Mouse (Mus musculus) liver, embryonic 12.5 days (tissue): ENCODE data around the gene Elmo1. TPM values are rescaled to one million over a fixed set of nuclear protein-coding genes. Genes with fewer than 3 reads are reported as not detected.

ENCODE experiments used
- ATAC-seq: fragments of 200-750 bp; cut with Nextera tagmentation; 2 replicates; pipeline ENCODE4 v1.8.0; 2017; ENCODE audit warnings: moderate number of reproducible peaks, mild to moderate bottlenecking, moderate library complexity
- H3K27ac ChIP-seq: fragments of 300-500 bp; sonication (generic); 2 replicates; pipeline ENCODE4 v1.5.1; 2016; ENCODE audit warnings: mild to moderate bottlenecking
- H3K27me3 ChIP-seq: fragments of 300-500 bp; sonication (generic); replicated peaks from 2 replicates; pipeline ENCODE4 v1.6.1; 2016; ENCODE audit warnings: mild to moderate bottlenecking, moderate library complexity
- H3K36me3 ChIP-seq: fragments of 300-500 bp; sonication (generic); 2 replicates; pipeline ENCODE4 v1.6.1; 2016; ENCODE audit warnings: mild to moderate bottlenecking, moderate library complexity
- H3K4me1 ChIP-seq: fragments of 300-500 bp; sonication (generic); 2 replicates; pipeline ENCODE4 v1.6.1; 2016
- H3K4me2 ChIP-seq: fragments of 300-500 bp; sonication (generic); 2 replicates; pipeline ENCODE4 v1.6.1; 2016; ENCODE audit warnings: mild to moderate bottlenecking, moderate library complexity
- H3K4me3 ChIP-seq: fragments of 300-500 bp; sonication (generic); 2 replicates; pipeline ENCODE4 v1.5.1; 2016; ENCODE audit warnings: mild to moderate bottlenecking, moderate library complexity
- H3K9ac ChIP-seq: fragments of 300-500 bp; sonication (generic); 2 replicates; pipeline ENCODE4 v1.6.1; 2016; ENCODE audit warnings: mild to moderate bottlenecking, moderate library complexity
- H3K9me3 ChIP-seq: fragments of 300-500 bp; sonication (generic); replicated peaks from 2 replicates; pipeline ENCODE4 v1.6.1; 2016; ENCODE audit warnings: mild to moderate bottlenecking, moderate library complexity
- WGBS: fragments of 180-500 bp; shearing (Covaris S2); methylation state at CpG from one replicate; pipeline ENCODE4 v1.1.7; 2016; ENCODE audit not compliant: insufficient replicate concordance; 5-methylcytosine and 5-hydroxymethylcytosine counted together
- polyA plus RNA-seq: library from polyadenylated mRNA; unstranded; fragments of >200 nt; fragmentation: Nextera tagmentation; extraction: Ambion mirVana; gene quantifications from 2 replicates; pipeline ENCODE4 v1.2.1, GENCODE M21; 2016

The Elmo1 gene
- polyA plus RNA-seq, 1 experiment from 2014 or later: 6.2 TPM

GRCm38 (mm10) chr13:20491666-20492065, 401.3 kb downstream of the Elmo1 start:
- H3K4me1 ChIP-seq: 0 out of 2 replicates have a peak, but pooled peaks cover 3% of the 10 kb centered on the region
- no peak for ATAC-seq
- 55% methylated on average over 3 of the region's 3 CpGs for WGBS

GRCm38 (mm10) chr13:20494047-20494739, 403.8 kb downstream of the Elmo1 start:
- no peaks in the 10 kb centered on the region for H3K36me3 ChIP-seq
- no peak overlapping the region for H3K27ac ChIP-seq
- no peaks in the 10 kb centered on the region for H3K27me3 ChIP-seq
- no peak overlapping the region for H3K4me2 ChIP-seq
- no peak overlapping the region for H3K4me3 ChIP-seq
- H3K4me1 ChIP-seq: 0 out of 2 replicates have a peak, but pooled peaks cover 3% of the 10 kb centered on the region
- 53% methylated on average over 6 of the region's 6 CpGs for WGBS
- H3K9ac ChIP-seq: no peak overlapping the region
- no peak for ATAC-seq
- no peaks in the 10 kb centered on the region for H3K9me3 ChIP-seq

More at GRCm38 (mm10) chr13:20491666-20492065, 401.3 kb downstream of the Elmo1 start:
- no peaks in the 10 kb centered on the region for H3K36me3 ChIP-seq
- H3K4me2 ChIP-seq: no peak overlapping the region
- no peaks in the 10 kb centered on the region for H3K27me3 ChIP-seq
- no peak overlapping the region for H3K27ac ChIP-seq
- no peak overlapping the region for H3K4me3 ChIP-seq
- H3K9ac ChIP-seq: no peak overlapping the region
- no peaks in the 10 kb centered on the region for H3K9me3 ChIP-seq

- Histone ChIP-seq H3K9me3 (no peaks in the 10 kb centered on the region), H3K4me3 (no peak overlapping the region), H3K4me1 (no peaks in the 10 kb centered on the region), H3K9ac (no peak overlapping the region), H3K36me3 (no peaks in the 10 kb centered on the region), H3K27me3 (no peaks in the 10 kb centered on the region), H3K27ac (no peak overlapping the region), H3K4me2 (no peak overlapping the region)
- no peak for ATAC-seq
These were observed 411.5 kb downstream of the Elmo1 start for GRCm38 (mm10) chr13:20501923-20502322.

GRCm38 (mm10) chr13:20503371-20503770, 413.0 kb downstream of the Elmo1 start:
- no peak overlapping the region for H3K4me2 ChIP-seq
- H3K4me3 ChIP-seq: no peak overlapping the region
- H3K4me1 ChIP-seq: no peaks in the 10 kb centered on the region
- no peaks in the 10 kb centered on the region for H3K27me3 ChIP-seq
- H3K27ac ChIP-seq: no peak overlapping the region
- H3K9me3 ChIP-seq: no peaks in the 10 kb centered on the region
- ATAC-seq: no peak
- 85% methylated on average over 3 of the region's 3 CpGs for WGBS
- no peaks in the 10 kb centered on the region for H3K36me3 ChIP-seq
- H3K9ac ChIP-seq: no peak overlapping the region

GRCm38 (mm10) chr13:20507381-20508129, 417.2 kb downstream of the Elmo1 start:
- no peaks in the 10 kb centered on the region for H3K36me3 ChIP-seq
- no peak overlapping the region for H3K4me2 ChIP-seq
- WGBS: 71% methylated on average over 10 of the region's 10 CpGs
- H3K27me3 ChIP-seq: no peaks in the 10 kb centered on the region
- no peaks in the 10 kb centered on the region for H3K9me3 ChIP-seq
- H3K4me1 ChIP-seq: no peaks in the 10 kb centered on the region
- no peak for ATAC-seq
- no peak overlapping the region for H3K27ac ChIP-seq
- H3K9ac ChIP-seq: no peak overlapping the region
- no peak overlapping the region for H3K4me3 ChIP-seq

GRCm38 (mm10) chr13:20511026-20511425, 420.6 kb downstream of the Elmo1 start:
- ATAC-seq: no peak
- H3K4me2 ChIP-seq: no peak overlapping the region
- no peaks in the 10 kb centered on the region for H3K36me3 ChIP-seq
- no peaks in the 10 kb centered on the region for H3K4me1 ChIP-seq
- H3K4me3 ChIP-seq: no peak overlapping the region
- no peak overlapping the region for H3K27ac ChIP-seq
- H3K27me3 ChIP-seq: no peaks in the 10 kb centered on the region
- H3K9me3 ChIP-seq: no peaks in the 10 kb centered on the region
- no peak overlapping the region for H3K9ac ChIP-seq
- WGBS: 66% methylated on average over 4 of the region's 4 CpGs

- H3K4me2 ChIP-seq: no peak overlapping the region
- 59% methylated on average over 10 of the region's 10 CpGs for WGBS
- H3K27me3 ChIP-seq: no peaks in the 10 kb centered on the region
- no peaks in the 10 kb centered on the region for H3K9me3 ChIP-seq
- no peak overlapping the region for H3K27ac ChIP-seq
- no peaks in the 10 kb centered on the region for H3K4me1 ChIP-seq
- ATAC-seq: no peak
- H3K36me3 ChIP-seq: no peaks in the 10 kb centered on the region
- H3K4me3 ChIP-seq: no peak overlapping the region
- no peak overlapping the region for H3K9ac ChIP-seq
These were observed 422.2 kb downstream of the Elmo1 start for GRCm38 (mm10) chr13:20512317-20513240.

- H3K27ac ChIP-seq: no peak overlapping the region
- no peaks in the 10 kb centered on the region for H3K4me1 ChIP-seq
- H3K4me3 ChIP-seq: no peak overlapping the region
- H3K4me2 ChIP-seq: no peak overlapping the region
- H3K36me3 ChIP-seq: no peaks in the 10 kb centered on the region
- 64% methylated on average over 3 of the region's 3 CpGs for WGBS
- ATAC-seq: no peak
- H3K9ac ChIP-seq: no peak overlapping the region
- no peaks in the 10 kb centered on the region for H3K27me3 ChIP-seq
- H3K9me3 ChIP-seq: no peaks in the 10 kb centered on the region
These were observed 424.3 kb downstream of the Elmo1 start for GRCm38 (mm10) chr13:20514721-20515120.

GRCm38 (mm10) chr13:20516096-20516495, 425.7 kb downstream of the Elmo1 start:
- Histone ChIP-seq H3K9ac (no peak overlapping the region), H3K4me1 (no peaks in the 10 kb centered on the region), H3K9me3 (no peaks in the 10 kb centered on the region), H3K4me2 (no peak overlapping the region), H3K27me3 (no peaks in the 10 kb centered on the region), H3K36me3 (no peaks in the 10 kb centered on the region), H3K4me3 (no peak overlapping the region), H3K27ac (no peak overlapping the region)
- no peak for ATAC-seq
- 64% methylated on average over 4 of the region's 4 CpGs for WGBS

- no peaks in the 10 kb centered on the region for H3K36me3 ChIP-seq
- H3K9ac ChIP-seq: no peak overlapping the region
- H3K4me1 ChIP-seq: no peaks in the 10 kb centered on the region
- H3K9me3 ChIP-seq: no peaks in the 10 kb centered on the region
- H3K4me3 ChIP-seq: no peak overlapping the region
- ATAC-seq: no peak
- no peak overlapping the region for H3K4me2 ChIP-seq
- H3K27ac ChIP-seq: no peak overlapping the region
- 63% methylated on average over 4 of the region's 4 CpGs for WGBS
- H3K27me3 ChIP-seq: no peaks in the 10 kb centered on the region
These were observed 427.3 kb downstream of the Elmo1 start for GRCm38 (mm10) chr13:20517702-20518101.

- H3K4me3 ChIP-seq: no peak overlapping the region
- no peaks in the 10 kb centered on the region for H3K4me1 ChIP-seq
- no peak for ATAC-seq
- H3K27ac ChIP-seq: no peak overlapping the region
- H3K36me3 ChIP-seq: no peaks in the 10 kb centered on the region
- no peaks in the 10 kb centered on the region for H3K9me3 ChIP-seq
- H3K4me2 ChIP-seq: no peak overlapping the region
- WGBS: 77% methylated on average over 3 of the region's 3 CpGs
- H3K9ac ChIP-seq: no peak overlapping the region
- no peaks in the 10 kb centered on the region for H3K27me3 ChIP-seq
These were observed 431.1 kb downstream of the Elmo1 start for GRCm38 (mm10) chr13:20521492-20521891.

- Histone ChIP-seq H3K9ac (no peak overlapping the region), H3K36me3 (no peaks in the 10 kb centered on the region), H3K27ac (no peak overlapping the region), H3K9me3 (no peaks in the 10 kb centered on the region), H3K4me1 (no peaks in the 10 kb centered on the region), H3K4me2 (no peak overlapping the region), H3K4me3 (no peak overlapping the region), H3K27me3 (no peaks in the 10 kb centered on the region)
- 38% methylated on average over 1 of the region's 1 CpGs for WGBS
- no peak for ATAC-seq
These were observed 433.3 kb downstream of the Elmo1 start for GRCm38 (mm10) chr13:20523671-20524070.
